Mouse (Mus musculus) mammary gland, adult 2 months (tissue): ENCODE data around the gene Tnfrsf1b. TPM values are rescaled to one million over a fixed set of nuclear protein-coding genes. Genes with fewer than 3 reads are reported as not detected.

Source experiments
- polyA plus RNA-seq: library from polyadenylated mRNA; depleted of rRNA; stranded (reverse); fragments of >200 nt; gene quantifications from 2 replicates; pipeline ENCODE4 v1.2.3, GENCODE M21; 2012; ENCODE audit warnings: low replicate concordance; rRNA removed

Gene Tnfrsf1b
- polyA plus RNA-seq, result 41.4 and 52.5 TPM in 2 replicates

GRCm38 (mm10) chr4:145246173-145247011 is at the start of gene Tnfrsf1b:
Tnfrsf1b (minus strand) TSS chr4:145246870.

GRCm38 (mm10) chr4:145194559-145195162 is 52.0 kb downstream of the Tnfrsf1b start, which contains the start of gene Vps13d:
Vps13d (minus strand) TSS chr4:145195005.

Other genes starting within 250 kb of the Tnfrsf1b start
- gene Vps13d, start 51.9 kb downstream of the Tnfrsf1b start, polyA plus RNA-seq, result 11.2 and 21.9 TPM in 2 replicates
- gene Tnfrsf8, start 68.3 kb upstream of the Tnfrsf1b start, polyA plus RNA-seq, result 0.46 and 0.59 TPM in 2 replicates